Mouse (Mus musculus) right cerebral cortex, postnatal 4 days (tissue): Measurements from ENCODE around the gene Slk.
A peak's percentile ranks its signal among the peaks of the same experiment; 100 is the strongest.

Source experiments
- DNase-seq: peaks from one replicate; pipeline ENCODE4 v3.0.0-alpha.2; 2022

The Slk gene

DNA sequence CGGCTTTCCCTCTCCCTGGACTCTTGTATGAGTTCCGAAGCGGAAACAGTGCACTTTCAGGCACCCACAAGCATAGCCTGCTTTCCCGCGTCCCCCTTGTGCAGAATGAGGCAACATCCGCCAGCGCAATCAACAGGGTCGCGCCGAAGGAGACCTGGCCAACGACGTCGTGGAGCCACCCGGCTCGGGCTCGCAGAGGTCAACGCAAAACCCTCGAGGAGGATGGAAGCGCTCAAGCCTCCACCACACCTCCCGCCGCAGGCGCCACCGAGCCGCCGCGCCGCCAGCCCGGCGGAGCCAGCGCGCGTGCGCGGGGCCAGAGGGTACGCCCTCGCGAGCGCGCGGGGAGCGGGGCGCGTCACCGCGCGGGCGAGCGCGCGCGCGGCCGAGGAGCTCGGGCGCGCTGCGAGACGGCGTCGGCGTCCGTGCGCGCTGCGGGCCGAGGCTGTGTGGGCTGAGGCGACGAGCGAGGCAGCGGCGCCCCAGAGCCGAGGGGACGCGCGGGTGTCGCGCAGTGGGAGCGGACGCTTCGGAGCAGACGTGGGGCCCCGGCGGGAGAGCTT is at the start of gene Slk:
Gene Slk (plus strand): TSS at position 454 of the 563 bp plus-strand sequence.
- DNase-seq: peak; percentile 75

DNA sequence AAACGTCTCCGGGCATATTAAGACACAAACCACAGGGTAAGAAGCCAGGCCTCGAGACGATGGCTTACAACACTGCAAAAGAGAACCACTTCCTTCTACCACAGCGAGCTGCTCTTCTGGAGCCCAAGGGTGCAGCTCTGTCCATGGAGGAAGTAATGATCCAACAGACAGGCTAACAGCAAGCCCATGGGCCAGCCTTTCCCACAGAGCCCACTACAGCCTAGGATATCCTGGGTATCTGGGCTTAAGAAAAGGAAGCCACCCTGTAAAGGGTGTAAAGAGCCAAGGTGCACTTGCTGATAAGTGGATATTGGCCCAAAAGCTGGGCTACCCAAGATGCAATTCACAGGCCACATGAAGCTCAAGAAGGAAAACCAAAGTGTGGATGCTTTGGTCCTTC is 48.2 kb upstream of the Slk start:
- no peak for DNase-seq

DNA sequence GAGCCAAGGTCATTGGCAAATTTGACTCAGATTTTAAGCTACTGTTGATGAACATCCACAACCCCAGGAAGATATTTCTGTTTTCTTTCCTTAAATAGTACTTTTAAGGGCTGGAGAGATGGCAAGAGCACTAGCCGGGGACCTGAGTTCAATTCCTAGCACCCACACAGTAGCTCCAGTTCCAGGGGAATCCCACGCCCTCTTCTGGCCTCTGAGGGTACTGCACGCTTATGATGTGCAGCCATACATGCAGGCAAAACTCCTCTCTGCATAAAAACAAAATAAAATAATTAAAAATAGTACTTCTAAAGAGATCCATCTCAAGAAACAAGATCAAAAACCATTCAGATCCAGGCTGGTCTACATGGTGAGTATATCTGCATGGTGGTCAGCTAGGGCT is 47.0 kb upstream of the Slk start:
- no peak for DNase-seq

DNA sequence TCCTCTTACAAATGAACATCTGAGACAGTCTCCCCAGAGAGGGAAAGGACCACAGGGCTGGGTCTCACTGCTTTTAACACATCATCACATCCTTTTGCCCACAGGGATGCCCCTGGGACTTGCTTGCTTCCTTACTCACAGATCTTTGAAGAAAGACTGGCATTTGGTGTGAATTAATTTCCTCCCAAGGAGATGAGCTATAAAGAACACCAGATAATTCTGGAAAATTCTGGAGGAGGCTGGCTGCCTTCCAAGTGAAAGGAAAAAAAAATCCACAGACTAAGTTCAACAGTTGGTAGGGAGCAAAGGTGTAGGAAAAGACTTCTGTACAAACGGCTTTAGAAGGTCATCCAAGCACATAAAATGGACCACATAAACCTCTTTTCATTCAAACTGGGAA is 45.3 kb upstream of the Slk start:
- no peak for DNase-seq

DNA sequence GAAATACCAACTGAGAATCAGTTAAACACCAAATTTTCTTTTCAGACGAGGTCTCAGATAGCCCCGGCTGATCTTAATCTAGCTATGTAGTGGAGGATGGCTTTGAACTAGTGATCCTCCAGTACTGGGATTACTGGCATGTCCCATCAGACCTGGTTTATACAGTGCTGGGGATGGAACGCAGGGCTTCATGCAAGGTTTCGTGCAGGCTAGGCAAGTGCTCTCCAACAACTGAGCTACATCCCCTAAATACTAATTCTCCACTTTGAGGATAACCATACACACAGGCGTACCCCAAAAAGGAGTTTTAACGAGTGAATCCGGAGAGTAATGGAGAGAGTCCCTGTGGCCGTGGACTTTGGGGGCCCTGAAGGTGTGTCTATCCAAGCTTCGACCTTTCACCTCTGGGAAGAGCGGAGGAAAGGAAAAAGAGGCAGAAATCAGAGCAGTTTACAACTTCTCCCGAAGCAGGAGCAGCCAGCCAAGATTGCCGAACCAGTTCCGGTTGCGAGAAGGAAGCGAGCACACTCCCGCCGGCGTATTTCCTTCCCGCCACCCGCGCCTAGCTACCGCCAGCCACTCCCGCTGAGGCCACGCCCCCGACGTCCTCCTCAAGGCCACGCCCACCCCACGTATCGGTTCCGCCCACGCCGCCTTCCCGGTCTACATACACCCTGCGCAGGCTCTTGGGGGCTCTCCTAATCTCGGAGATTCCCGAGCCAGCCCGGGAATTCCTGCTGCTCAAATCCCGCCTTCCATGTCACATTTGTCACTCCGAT is 42.8 kb upstream of the Slk start:
- DNase-seq: peak; percentile 99

DNA sequence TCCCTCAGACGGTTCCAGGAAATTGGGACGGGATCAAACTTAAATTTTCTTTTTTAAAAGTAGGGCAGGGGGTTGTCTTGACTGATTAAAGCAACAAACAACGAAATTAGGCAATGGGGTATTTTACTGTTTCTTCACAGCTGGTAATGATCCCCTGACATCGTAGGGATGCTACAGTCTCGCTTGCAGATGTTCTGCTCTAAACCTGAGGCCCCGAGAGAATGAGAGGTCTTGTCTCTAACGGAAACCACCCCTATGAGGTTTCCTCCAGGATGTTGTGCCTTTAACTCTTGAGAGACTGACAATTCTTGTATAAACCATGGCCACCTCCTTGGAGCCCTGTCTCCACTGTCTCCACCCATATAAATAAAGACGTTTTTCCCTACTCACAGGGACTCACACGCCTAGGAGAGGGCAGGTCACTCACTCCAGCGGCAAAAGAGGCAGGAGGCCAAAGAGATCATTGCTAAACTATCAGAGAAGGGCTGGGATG is 42.1 kb upstream of the Slk start, which contains the start of gene Stn1:
Gene Stn1 (minus strand): TSS at position 208 of the 493 bp plus-strand sequence.
- no peak for DNase-seq

DNA sequence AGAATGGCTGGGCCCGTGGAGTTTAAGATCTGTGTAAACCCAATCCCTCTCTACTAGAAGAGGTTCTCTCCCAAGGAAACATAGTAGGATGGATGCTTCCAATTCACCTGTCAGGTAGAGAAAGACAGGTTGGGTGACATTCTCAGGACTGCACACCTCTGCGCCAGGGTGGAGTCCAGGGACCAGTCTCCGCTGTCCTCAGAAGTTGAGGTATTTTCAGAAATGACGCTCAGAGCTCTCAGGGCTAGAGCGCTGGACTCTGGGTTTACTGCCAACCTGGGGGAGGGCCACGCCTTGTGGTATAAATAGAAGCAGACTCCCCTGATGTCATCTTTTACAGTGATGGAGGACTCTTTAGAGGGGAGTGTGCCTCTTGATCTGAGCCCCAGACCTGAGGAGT is 41.6 kb upstream of the Slk start:
- no peak for DNase-seq

DNA sequence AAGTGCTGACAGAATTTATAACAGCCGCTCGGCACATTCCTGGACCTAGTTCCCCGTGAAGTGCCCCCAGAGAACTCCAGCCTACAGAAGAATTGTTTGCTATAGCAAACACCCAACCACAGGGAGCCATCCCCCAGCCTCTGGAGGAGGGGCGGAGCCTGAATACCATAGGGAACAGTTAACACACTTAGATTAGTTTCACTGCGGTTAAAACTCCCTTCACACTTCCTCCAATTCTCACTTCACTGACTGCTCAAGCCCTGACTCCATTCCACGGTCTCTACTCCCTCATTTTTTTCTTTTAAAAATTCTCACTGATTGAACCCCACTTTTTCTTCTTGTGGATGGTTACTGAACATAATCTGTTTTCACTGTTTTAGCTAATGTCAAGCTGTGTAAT is 40.7 kb upstream of the Slk start:
- DNase-seq: no peak

DNA sequence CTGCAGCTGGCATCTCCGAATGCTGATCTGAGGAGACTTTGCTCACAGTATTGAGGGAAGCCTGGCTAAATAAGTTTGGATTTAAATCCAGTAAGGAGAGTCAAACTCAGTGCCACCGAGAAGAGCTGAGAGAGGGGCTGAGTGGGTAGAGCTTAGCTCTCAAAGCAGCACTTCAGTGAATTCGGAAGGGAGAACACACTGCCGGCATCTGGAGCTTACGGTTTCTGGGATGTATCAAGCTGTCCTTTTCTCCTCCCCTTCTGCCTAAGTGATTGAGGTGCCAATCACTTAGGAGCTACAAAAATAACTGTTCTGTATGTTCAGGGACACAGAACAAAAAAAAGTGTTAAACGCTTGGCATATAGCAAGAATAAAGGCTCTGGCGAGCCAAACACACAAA is 37.0 kb upstream of the Slk start:
- DNase-seq: no peak

DNA sequence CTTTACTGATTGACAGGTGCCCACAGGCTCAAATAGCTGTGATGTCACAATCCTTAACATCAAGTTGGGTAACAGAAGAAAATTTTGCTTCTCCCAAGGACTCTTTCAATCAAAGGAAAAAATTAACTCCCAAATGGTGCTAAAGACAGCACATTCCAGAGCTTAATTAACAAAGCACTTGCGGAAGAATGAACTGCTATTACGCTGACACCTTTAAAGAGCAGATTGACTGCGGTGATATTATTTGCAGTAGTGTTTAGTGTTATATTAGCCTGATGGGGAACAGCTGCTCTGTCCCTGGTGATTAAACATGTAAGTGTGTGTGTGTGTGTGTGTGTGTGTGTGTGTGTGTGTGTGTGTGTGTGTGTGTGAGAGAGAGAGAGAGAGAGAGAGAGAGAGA is 34.4 kb upstream of the Slk start:
- DNase-seq: no peak

DNA sequence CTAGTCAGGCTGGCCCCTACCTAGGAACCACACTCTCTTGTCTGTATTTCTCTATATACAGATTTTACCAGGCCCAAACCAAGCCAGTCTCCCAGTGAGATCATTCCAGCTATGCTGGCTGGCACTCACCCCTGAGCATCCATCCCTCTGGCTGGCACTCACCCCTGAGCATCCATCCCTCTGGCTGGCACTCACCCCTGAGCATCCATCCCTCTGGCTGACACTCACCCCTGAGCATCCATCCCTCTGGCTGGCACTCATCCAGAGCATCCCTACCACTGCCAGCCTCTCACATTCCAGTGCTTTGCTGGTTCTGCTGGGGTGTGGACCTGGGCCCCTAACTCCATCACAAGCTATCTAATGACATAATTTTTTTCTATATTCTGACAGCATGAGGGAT is 34.0 kb upstream of the Slk start:
- peak; percentile 17 for DNase-seq

DNA sequence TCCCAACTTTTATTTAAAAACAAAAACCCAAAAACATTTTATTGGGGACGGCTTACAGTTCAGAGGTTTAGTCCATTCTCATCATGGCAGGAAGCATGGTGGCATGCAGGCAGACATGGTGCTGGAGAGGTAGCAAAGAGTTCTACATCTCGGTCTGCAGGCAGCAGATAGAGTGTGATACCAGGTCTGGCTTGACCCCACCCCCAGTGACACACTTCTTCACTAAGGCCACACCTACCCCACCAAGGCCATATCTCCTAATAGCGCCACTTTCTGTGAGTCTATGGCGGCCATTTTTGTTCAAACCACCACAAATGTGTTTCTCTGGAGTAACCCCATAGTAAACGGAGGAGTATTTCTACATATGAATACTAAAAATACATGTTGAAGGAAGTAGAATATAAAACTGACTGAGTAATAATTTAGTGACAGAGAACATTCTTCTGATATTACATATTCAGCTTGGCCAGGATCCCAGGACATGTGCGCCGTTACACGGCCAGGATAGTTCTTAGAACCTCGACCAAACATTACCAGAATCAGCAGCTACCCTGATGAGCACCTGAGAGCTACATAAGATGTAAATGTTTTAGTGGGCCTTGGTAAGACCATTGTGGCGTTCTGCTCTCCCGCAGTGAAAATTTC is 30.9 kb upstream of the Slk start:
- no peak for DNase-seq

DNA sequence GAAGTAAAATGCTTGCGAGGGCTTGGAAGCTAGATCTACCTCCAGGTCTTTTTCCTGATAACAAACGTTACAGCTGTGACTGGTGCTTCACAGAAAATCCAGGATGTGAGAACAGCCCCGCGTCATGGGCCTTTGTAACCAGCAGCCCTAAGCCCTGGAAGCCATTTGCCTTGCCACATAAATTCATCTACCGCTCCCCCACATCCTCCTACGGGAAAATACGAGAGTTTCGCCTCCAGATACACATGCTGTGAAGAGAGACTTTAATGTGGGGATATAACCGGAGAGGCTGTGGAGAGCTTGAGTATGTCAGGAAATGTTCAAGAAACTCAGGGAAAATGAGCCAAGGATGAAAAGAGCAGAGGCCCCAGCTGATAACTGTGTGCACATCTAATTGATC is 30.3 kb upstream of the Slk start:
- DNase-seq: no peak

DNA sequence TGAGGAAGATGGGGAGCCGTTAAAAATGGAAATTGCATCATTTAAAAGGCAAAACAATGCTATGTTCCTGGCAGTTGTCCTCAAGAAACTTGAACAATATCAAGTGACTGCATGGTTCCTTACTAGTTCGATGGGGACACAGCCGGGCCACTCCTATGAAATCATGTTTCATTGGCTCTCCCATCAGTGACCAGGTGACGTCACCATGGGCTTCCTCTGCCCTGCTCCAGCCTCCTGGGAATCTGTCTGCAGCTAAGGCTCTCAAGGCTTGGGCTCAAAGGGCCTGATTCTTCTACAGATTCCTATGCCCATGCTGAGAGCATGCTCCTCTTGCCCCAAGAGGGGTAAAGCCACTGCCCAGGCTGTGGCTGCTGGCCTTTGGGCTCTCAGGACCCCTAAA is 29.9 kb upstream of the Slk start:
- no peak for DNase-seq

DNA sequence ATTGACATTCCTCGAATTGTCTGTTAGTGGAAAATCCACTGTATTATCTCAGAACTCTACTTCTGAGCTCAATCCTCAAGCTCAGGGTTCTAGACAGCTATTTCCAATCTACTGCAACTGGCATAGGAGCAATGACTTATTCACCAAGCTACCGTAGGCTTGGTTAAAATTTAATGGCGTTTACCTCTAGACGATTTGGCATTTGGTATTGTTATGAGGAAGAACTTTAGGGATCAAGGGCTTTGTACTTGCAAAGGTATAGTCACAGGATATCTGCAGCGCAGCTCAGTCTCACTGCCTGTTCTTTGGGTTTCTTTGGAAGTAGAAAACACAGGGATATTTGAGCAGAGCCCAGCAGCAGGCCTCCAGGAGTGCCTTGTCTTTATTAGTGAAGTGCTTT is 20.3 kb upstream of the Slk start:
- no peak for DNase-seq

DNA sequence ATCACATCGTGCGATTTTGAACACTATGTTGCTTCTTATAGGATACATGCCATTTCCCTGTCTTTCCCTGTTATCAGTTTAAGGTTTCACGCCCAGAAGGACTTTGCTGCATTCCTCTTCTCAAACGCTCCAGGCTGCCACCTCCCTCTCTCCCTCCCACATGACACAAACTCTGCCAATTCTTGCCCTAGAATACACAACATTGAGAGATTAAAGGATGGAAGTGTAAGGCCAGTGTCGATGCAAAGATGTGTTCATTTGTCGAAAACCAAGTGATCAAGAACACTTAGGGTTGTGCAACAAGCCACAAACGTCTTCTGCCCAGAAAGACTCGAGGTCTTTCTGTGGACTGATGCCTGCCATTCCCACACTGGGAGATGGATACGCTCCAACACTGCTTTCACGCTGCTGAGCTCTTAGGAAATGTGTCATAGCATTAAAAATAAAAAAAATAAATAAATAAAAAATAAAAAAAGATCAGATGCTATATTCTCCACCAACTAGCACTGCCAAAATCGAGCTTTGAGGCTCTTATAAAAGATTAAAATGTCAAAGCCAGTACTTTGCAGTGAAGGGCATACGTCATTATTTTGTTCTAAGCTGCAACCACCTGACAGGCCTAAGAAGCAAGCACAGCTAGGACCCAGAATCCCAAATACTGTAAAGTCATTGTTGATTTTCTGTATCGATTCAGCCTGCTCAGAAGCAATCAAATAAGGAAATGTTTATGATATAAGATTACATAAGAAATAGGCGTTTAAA is 19.5 kb upstream of the Slk start:
- no peak for DNase-seq

DNA sequence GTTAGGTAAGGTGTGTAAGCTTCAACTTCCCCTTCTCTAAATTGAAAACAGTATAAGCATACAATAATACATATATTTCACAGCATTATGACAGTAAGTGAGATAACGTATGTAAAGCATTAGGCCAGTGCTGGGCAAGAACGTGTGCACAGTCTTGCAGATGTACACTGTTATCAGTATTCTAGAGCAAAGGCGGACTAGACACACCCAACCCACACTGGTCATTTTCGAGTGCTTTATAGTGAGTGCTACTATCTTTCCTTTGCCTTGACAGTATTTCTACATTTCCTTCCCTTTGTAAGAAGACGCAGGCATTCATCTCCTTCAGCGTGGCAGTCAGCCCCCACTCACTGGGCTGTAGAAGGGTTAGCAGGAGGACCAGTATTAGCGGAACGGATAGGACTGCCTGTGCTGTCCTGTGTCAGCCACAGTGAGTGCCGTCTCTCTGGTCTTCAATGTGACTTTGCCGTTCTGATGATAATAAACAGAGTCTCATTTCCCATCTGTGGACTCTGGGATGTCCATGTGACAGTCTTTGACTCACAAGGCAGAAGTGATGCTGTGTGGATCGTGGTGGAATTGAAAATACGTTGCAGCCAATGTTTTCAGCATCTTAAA is 18.8 kb upstream of the Slk start:
- no peak for DNase-seq

DNA sequence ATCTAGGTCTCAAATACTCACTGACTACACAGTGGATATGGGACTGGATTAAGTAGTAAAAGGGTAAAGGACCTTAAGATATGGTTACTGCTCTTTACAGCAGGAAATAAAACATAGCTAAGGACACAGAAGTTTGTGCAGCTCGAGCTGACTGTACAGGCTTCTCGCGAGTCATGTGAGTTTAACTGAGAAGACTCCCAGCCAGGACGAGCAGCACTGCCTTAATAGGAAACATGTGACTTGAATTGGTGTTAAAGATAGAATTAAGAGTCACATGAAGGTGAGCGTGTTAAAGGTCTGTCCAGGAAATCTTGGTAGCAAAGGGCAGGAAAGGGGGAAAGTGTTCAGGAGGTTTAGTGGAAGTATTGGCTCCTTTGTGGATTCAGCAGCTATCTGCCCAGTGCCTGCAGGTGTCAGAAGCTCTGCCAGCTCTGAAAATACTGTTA is 17.5 kb upstream of the Slk start:
- no peak for DNase-seq

DNA sequence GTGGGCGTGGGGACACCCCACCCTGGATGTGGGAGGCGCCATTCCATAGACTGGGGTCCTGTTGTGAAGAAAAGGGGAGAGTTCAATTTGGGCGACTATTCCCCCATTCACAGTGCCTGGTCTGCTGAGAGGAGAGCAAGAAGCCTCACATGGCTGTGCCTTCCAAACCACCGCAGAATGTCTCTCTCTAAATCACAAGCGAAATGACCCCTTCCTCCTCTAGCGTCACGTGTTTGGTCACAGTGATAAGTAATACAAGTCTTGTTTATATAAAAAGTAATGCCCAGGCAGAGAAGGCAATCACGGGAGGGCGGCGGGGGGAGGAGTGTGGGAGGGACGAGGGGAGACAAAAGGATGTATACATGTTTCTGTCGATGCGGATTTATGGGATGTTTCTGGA is 15.8 kb upstream of the Slk start:
- no peak for DNase-seq

DNA sequence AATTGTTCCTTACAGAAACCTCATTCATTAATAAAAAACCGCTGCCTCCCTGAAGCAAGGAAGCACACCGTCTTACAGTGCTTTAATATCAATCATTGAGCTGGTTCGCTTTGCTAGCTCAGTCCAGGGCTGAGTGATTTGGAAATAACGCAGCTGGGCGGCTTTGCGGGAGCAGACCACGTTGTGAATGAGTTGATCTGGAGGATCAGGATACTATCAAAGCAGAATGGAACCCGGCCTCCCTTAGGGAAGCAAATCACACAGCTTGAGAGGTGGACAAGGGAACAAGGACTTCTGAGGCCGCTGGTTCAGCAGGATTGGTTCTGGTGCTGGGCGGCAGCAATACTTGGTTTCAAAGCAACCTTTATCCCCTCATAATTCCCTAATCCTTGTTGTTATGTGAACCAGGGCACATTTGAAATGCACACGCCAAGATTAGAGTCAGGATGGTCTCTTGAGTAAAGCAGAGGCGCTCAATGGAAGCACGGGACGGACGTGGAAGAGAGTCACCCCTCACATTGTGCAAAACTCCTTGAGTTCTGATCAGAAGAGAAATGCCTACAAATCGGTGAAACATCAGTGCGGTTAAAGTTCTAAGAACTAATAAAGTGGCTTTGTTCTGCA is 14.3 kb upstream of the Slk start:
- no peak for DNase-seq

DNA sequence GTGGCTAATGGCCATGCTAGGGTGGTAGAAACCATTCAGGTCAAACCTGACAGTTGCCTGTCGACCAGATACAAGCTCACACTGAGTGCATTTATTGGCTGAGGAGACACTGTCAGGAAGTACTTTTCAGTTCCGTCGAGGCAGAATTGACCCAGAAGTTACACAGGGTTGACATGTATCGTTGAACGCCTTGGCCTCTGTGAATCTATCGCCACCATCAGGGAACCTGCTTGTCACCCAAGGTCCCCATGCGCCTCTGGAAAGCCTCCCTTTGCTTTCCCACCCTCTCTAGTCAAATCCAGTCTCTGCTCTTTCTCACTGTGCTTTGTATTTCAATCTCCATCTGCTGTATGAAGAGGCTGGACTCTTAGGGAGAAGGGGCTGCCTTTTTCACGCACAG is 13.5 kb upstream of the Slk start:
- no peak for DNase-seq

DNA sequence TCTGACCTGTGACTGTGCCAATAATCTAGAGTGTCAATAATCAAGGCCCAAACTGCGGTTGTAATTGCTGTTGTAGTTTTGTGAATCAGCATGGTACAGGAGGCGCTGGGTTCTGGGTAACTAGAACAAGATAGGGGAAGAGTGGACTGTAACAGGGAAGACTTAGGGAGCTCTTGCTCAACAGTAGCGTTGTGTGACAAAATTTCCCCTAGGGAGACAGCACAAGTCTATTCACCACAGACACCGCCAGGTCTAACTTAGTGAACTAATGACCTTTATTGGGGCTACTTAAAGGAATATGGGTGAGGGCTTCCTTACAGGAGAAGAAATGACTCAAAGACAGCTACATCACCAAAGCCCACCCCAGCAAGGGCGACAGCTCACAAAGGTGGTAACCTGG is 9.4 kb upstream of the Slk start:
- no peak for DNase-seq
